Mouse (Mus musculus): ENCODE data around the gene Lrtm2. TPM values are rescaled to one million over a fixed set of nuclear protein-coding genes. Genes with fewer than 3 reads are reported as not detected.

The Lrtm2 gene
- polyA plus RNA-seq, 1 experiment = 38.5 TPM

GRCm38 (mm10) chr6:119310176-119310575, 20.4 kb downstream of the Lrtm2 start:
- Histone ChIP-seq H3K4me3 (replicated peaks; ENCODE audit: insufficient read depth, low read depth, low read length) (no peak overlapping the region), H3K27me3 (ENCODE audit: control insufficient read depth, insufficient read depth, low read length) (no peaks in the 10 kb centered on the region), H3K27ac (ENCODE audit: insufficient read depth, low read length) (no peak overlapping the region), H3K4me1 (ENCODE audit: control insufficient read depth, insufficient read depth, low read length) (peaks cover 32% of the 10 kb centered on the region)
- 78% methylated on average over 9 of the region's 9 CpGs for WGBS
- no peak for TF ChIP-seq CTCF (IDR thresholded peaks at IDR 0.05; ENCODE audit: borderline replicate concordance, insufficient read depth, low read depth, low read length)
- TF ChIP-seq POLR2A (IDR thresholded peaks at IDR 0.05; ENCODE audit: borderline replicate concordance, insufficient read depth, low read length) = no peak
- DNase-seq = peak in 1 of 2 experiments; percentile 9

GRCm38 (mm10) chr6:119307867-119308413, 22.6 kb downstream of the Lrtm2 start:
- no peak overlapping the region for H3K27ac ChIP-seq (ENCODE audit: insufficient read depth, low read length)
- 74% methylated on average over 10 of the region's 10 CpGs for WGBS
- no peak for DNase-seq
- peaks cover 11% of the 10 kb centered on the region for H3K4me1 ChIP-seq (ENCODE audit: control insufficient read depth, insufficient read depth, low read length)
- TF ChIP-seq CTCF (IDR thresholded peaks at IDR 0.05; ENCODE audit: borderline replicate concordance, insufficient read depth, low read depth, low read length) (no peak), POLR2A (IDR thresholded peaks at IDR 0.05; ENCODE audit: borderline replicate concordance, insufficient read depth, low read length) (no peak)
- no peak overlapping the region for H3K4me3 ChIP-seq (replicated peaks; ENCODE audit: insufficient read depth, low read depth, low read length)
- H3K27me3 ChIP-seq (ENCODE audit: control insufficient read depth, insufficient read depth, low read length) = no peaks in the 10 kb centered on the region

- DNase-seq = no peak
- H3K27ac ChIP-seq (ENCODE audit: insufficient read depth, low read length) = no peak overlapping the region
- TF ChIP-seq CTCF (IDR thresholded peaks at IDR 0.05; ENCODE audit: borderline replicate concordance, insufficient read depth, low read depth, low read length) = no peak
- no peak for TF ChIP-seq POLR2A (IDR thresholded peaks at IDR 0.05; ENCODE audit: borderline replicate concordance, insufficient read depth, low read length)
- peaks cover 19% of the 10 kb centered on the region for H3K4me1 ChIP-seq (ENCODE audit: control insufficient read depth, insufficient read depth, low read length)
- H3K27me3 ChIP-seq (ENCODE audit: control insufficient read depth, insufficient read depth, low read length) = no peaks in the 10 kb centered on the region
- no peak overlapping the region for H3K4me3 ChIP-seq (replicated peaks; ENCODE audit: insufficient read depth, low read depth, low read length)
- 98% methylated on average over 6 of the region's 6 CpGs for WGBS
These were observed 27.2 kb downstream of the Lrtm2 start for GRCm38 (mm10) chr6:119303331-119303730.

- H3K27me3 ChIP-seq (ENCODE audit: control insufficient read depth, insufficient read depth, low read length) = no peaks in the 10 kb centered on the region
- no peak overlapping the region for H3K27ac ChIP-seq (ENCODE audit: insufficient read depth, low read length)
- H3K4me3 ChIP-seq (replicated peaks; ENCODE audit: insufficient read depth, low read depth, low read length) = no peak overlapping the region
- no peak for TF ChIP-seq POLR2A (IDR thresholded peaks at IDR 0.05; ENCODE audit: borderline replicate concordance, insufficient read depth, low read length)
- DNase-seq = peak; percentile 86 to 89
- H3K4me1 ChIP-seq (ENCODE audit: control insufficient read depth, insufficient read depth, low read length) = peaks cover 19% of the 10 kb centered on the region
- WGBS = 53% methylated on average over 3 of the region's 3 CpGs
These were observed 29.3 kb downstream of the Lrtm2 start for GRCm38 (mm10) chr6:119301310-119301709.

- Histone ChIP-seq H3K4me3 (replicated peaks; ENCODE audit: insufficient read depth, low read depth, low read length) (no peak overlapping the region), H3K27me3 (ENCODE audit: control insufficient read depth, insufficient read depth, low read length) (no peaks in the 10 kb centered on the region), H3K4me1 (ENCODE audit: control insufficient read depth, insufficient read depth, low read length) (peaks cover 18% of the 10 kb centered on the region), H3K27ac (ENCODE audit: insufficient read depth, low read length) (no peak overlapping the region)
- WGBS = 9% methylated on average over 9 of the region's 9 CpGs
- peak; percentile 56; the same call in 1 of the 2 replicates for TF ChIP-seq CTCF (IDR thresholded peaks at IDR 0.05; ENCODE audit: borderline replicate concordance, insufficient read depth, low read depth, low read length)
- TF ChIP-seq POLR2A (IDR thresholded peaks at IDR 0.05; ENCODE audit: borderline replicate concordance, insufficient read depth, low read length) = no peak
- peak; percentile 68 to 75 for DNase-seq
These were observed 49.8 kb downstream of the Lrtm2 start for GRCm38 (mm10) chr6:119280761-119281160.

- DNase-seq = no peak
- peaks cover 25% of the 10 kb centered on the region for H3K4me1 ChIP-seq (ENCODE audit: control insufficient read depth, insufficient read depth, low read length)
- H3K4me3 ChIP-seq (replicated peaks; ENCODE audit: insufficient read depth, low read depth, low read length) = no peak overlapping the region
- no peaks in the 10 kb centered on the region for H3K27me3 ChIP-seq (ENCODE audit: control insufficient read depth, insufficient read depth, low read length)
- H3K27ac ChIP-seq (ENCODE audit: insufficient read depth, low read length) = no peak overlapping the region
- TF ChIP-seq CTCF (IDR thresholded peaks at IDR 0.05; ENCODE audit: borderline replicate concordance, insufficient read depth, low read depth, low read length) = no peak
- no peak for TF ChIP-seq POLR2A (IDR thresholded peaks at IDR 0.05; ENCODE audit: borderline replicate concordance, insufficient read depth, low read length)
- WGBS = 74% methylated on average over 2 of the region's 2 CpGs
These were observed 53.9 kb downstream of the Lrtm2 start for GRCm38 (mm10) chr6:119276713-119277112.

Other genes with a start within 250 kb of the Lrtm2 start
- gene Dcp1b, start 155.5 kb downstream of the Lrtm2 start, polyA plus RNA-seq (2012; rRNA removed) = 22.7 and 25.3 TPM in 2 replicates
- 16.7 and 17.8 TPM in 2 replicates for gene Cacna1c, start 134.3 kb downstream of the Lrtm2 start, polyA plus RNA-seq (2012; rRNA removed)
- 3.2 and 3.6 TPM in 2 replicates for gene Cacna2d4, start 94.2 kb downstream of the Lrtm2 start, polyA plus RNA-seq (2012; rRNA removed)
- 52.4 and 54.0 TPM in 2 replicates for gene Adipor2, start 86.9 kb upstream of the Lrtm2 start, polyA plus RNA-seq (2012; rRNA removed)
- 34.1 TPM in 2 replicates for gene Fbxl14, start 148.9 kb upstream of the Lrtm2 start, polyA plus RNA-seq (2012; rRNA removed)
- gene Wnt5b, start 213.6 kb upstream of the Lrtm2 start, polyA plus RNA-seq (2012; rRNA removed) = 1.9 and 2.0 TPM in 2 replicates